Mouse (Mus musculus) E14TG2a.4 (cell line): ENCODE data around the gene Entpd4b.
"Not testable (repeated sequence)": the region's sequence is repeated elsewhere in the genome, so short reads cannot be mapped to it uniquely, and the experiment has no call there.

Experiments
- CTCF ChIP-seq: conservative IDR thresholded peaks from 2 replicates; pipeline ENCODE4 v1.5.1; 2014; ENCODE audit warnings: low read length
- NANOG ChIP-seq: IDR thresholded peaks from 2 replicates; pipeline ENCODE4 v1.6.1; 2014; ENCODE audit warnings: borderline replicate concordance, low read length, mixed read lengths
- POU5F1 ChIP-seq: IDR thresholded peaks from 2 replicates; pipeline ENCODE4 v1.6.1; 2014; ENCODE audit warnings: low read length, borderline replicate concordance

GRCm38 (mm10) chr14:69520810-69521209 lies 34.4 kb upstream of the Entpd4b start:
- not testable (repeated sequence) for TF ChIP-seq CTCF, NANOG, POU5F1
